Mouse (Mus musculus) C2C12 (cell line): Measurements from ENCODE around the gene Lhfpl3.

Experiments
- CTCF ChIP-seq: IDR thresholded peaks from one replicate; pipeline ENCODE4 v1.5.1; 2011; ENCODE audit not compliant: control insufficient read depth, insufficient read depth, insufficient read length
- USF1 ChIP-seq: IDR thresholded peaks from one replicate; pipeline ENCODE4 v1.6.1; 2011; ENCODE audit warnings: low read depth, mild to moderate bottlenecking, control low read depth, moderate library complexity

GRCm38 (mm10) chr5:23251462-23252224, 505.8 kb downstream of the Lhfpl3 start:
- TF ChIP-seq CTCF, result no peak
- TF ChIP-seq USF1, result no peak
